Mouse (Mus musculus) liver, embryonic 14.5 days (tissue): ENCODE data around the gene Tmc8.

Source experiments
- CTCF ChIP-seq: IDR thresholded peaks from 2 replicates; pipeline ENCODE4 v1.5.1; 2016; ENCODE audit warnings: antibody characterized with exemption, low read depth, control low read depth
- EP300 ChIP-seq: IDR thresholded peaks from 2 replicates; pipeline ENCODE4 v1.6.1; 2016; ENCODE audit warnings: antibody characterized with exemption, low read depth

GRCm38 (mm10) chr11:117770407-117770806 is 11.5 kb upstream of the Tmc8 start:
- TF ChIP-seq CTCF (no peak), EP300 (no peak)
